Mouse (Mus musculus) left cerebral cortex, adult 11 months (tissue): ENCODE measurements around the gene Gm15091.
"Not testable (repeated sequence)": the region's sequence is repeated elsewhere in the genome, so short reads cannot be mapped to it uniquely, and the experiment has no call there.

Experiments used
- DNase-seq: peaks from one replicate; pipeline ENCODE4 v3.0.0; 2022; ENCODE audit warnings: low spot score

The Gm15091 gene

DNA sequence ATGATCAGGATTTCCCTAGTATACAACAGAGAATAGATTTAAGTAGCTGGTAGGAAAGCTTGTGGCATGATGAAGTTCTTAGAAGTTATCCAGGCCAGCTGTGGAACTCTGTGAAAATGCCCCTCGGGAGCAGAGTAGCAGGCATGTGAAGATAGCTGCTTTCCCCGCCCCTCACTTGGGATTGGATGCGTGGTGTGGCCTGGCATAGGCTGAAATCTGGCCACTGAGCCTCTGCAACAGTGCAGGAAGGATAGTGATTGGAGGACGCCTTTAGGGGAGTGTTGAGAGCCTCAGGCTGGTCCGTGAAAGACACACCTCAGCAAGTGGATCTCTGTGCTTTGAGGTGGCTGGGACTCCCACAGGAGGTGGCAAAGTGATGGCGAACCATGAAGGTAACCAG lies at the start of gene Gm15091:
Gene Gm15091, plus strand, starts transcription at position 301 of the 400 bp plus-strand sequence.
- DNase-seq: not testable (repeated sequence)
